Mouse (Mus musculus): ENCODE results near the gene Dnhd1. TPM values are rescaled to one million over a fixed set of nuclear protein-coding genes. Genes with fewer than 3 reads are reported as not detected.
A peak's percentile ranks its signal among the peaks of the same experiment; 100 is the strongest.

The Dnhd1 gene
- polyA plus RNA-seq, 1 experiment from 2014 or later = 0.38 TPM

DNA sequence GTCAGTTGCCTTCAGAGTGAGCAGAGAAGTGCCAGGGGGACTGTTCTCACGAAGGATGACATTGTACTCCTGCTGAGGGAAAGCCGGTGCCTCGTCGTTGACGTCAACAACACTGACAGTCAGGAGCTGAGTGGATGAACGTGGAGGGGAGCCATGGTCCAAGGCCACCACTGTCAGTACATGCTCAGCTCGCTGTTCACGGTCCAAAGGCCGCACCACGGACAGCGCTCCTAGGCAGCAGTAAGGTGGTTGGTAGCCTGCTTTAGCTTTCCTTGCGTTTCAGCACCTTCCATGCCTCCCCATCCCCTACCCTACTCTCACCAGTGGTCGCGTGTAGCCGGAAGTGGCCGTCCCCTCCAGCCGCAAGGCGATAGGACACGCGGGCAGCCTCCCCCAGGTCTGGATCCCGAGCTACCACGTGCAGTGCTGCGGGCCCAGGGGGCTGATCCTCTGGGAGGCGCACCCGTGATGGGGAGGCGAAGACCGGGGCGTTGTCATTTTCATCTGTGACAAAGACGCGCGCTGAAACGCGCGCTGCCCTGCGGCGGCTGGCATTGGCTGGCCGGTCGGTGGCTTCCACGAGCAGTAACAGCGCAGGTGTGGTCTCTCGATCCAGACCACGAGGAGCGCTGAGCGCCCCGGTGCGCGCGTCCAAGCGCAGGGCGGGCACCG, 111.3 kb downstream of the Dnhd1 start:
- Histone ChIP-seq H3K4me2 (ENCODE audit: low read depth, low read length) (peak overlapping the region; percentile 78), H3K4me1 (ENCODE audit: control insufficient read depth, insufficient read depth, low read length) (peaks cover 5% of the 10 kb centered on the region), H3K27me3 (ENCODE audit: control insufficient read depth, insufficient read depth, low read length) (peaks cover 22% of the 10 kb centered on the region), H3K4me3 (ENCODE audit: low read length) (peak overlapping the region; percentile 47), H3K27ac (ENCODE audit: low read length) (no peak overlapping the region), H3K9me3 (replicated peaks; ENCODE audit: control insufficient read depth, low read length) (no peaks in the 10 kb centered on the region), H3K36me3 (ENCODE audit: control insufficient read depth, insufficient read depth) (0 out of 2 replicates have a peak, but pooled peaks cover 5% of the 10 kb centered on the region), H3K9ac (ENCODE audit: low read length) (no peak overlapping the region)
- ATAC-seq (replicated peaks; ENCODE audit: extremely low read depth, insufficient read depth, low FRiP score) = no peak
- 31% methylated on average over 51 of the region's 51 CpGs for WGBS

GRCm38 (mm10) chr7:105762517-105763270, 112.1 kb downstream of the Dnhd1 start:
- Histone ChIP-seq H3K9me3 (replicated peaks; ENCODE audit: control insufficient read depth, low read length) (no peaks in the 10 kb centered on the region), H3K9ac (ENCODE audit: low read length) (no peak overlapping the region), H3K4me3 (ENCODE audit: low read length) (peak overlapping the region; percentile 47), H3K27ac (ENCODE audit: low read length) (no peak overlapping the region), H3K36me3 (ENCODE audit: control insufficient read depth, insufficient read depth) (0 out of 2 replicates have a peak, but pooled peaks cover 5% of the 10 kb centered on the region), H3K27me3 (ENCODE audit: control insufficient read depth, insufficient read depth, low read length) (peaks cover 22% of the 10 kb centered on the region), H3K4me2 (ENCODE audit: low read depth, low read length) (peak overlapping the region; percentile 78), H3K4me1 (ENCODE audit: control insufficient read depth, insufficient read depth, low read length) (peaks cover 7% of the 10 kb centered on the region)
- no peak for ATAC-seq (replicated peaks; ENCODE audit: extremely low read depth, insufficient read depth, low FRiP score)
- WGBS = 33% methylated on average over 55 of the region's 55 CpGs

GRCm38 (mm10) chr7:105764331-105764730, 113.7 kb downstream of the Dnhd1 start:
- Histone ChIP-seq H3K4me3 (ENCODE audit: low read length) (no peak overlapping the region), H3K4me2 (ENCODE audit: low read depth, low read length) (no peak overlapping the region), H3K4me1 (ENCODE audit: control insufficient read depth, insufficient read depth, low read length) (peaks cover 7% of the 10 kb centered on the region), H3K36me3 (ENCODE audit: control insufficient read depth, insufficient read depth) (0 out of 2 replicates have a peak, but pooled peaks cover 5% of the 10 kb centered on the region), H3K27me3 (ENCODE audit: control insufficient read depth, insufficient read depth, low read length) (peaks cover 22% of the 10 kb centered on the region), H3K9ac (ENCODE audit: low read length) (no peak overlapping the region), H3K9me3 (replicated peaks; ENCODE audit: control insufficient read depth, low read length) (no peaks in the 10 kb centered on the region), H3K27ac (ENCODE audit: low read length) (no peak overlapping the region)
- ATAC-seq (replicated peaks; ENCODE audit: extremely low read depth, insufficient read depth, low FRiP score) = no peak
- 89% methylated on average over 11 of the region's 11 CpGs for WGBS

DNA sequence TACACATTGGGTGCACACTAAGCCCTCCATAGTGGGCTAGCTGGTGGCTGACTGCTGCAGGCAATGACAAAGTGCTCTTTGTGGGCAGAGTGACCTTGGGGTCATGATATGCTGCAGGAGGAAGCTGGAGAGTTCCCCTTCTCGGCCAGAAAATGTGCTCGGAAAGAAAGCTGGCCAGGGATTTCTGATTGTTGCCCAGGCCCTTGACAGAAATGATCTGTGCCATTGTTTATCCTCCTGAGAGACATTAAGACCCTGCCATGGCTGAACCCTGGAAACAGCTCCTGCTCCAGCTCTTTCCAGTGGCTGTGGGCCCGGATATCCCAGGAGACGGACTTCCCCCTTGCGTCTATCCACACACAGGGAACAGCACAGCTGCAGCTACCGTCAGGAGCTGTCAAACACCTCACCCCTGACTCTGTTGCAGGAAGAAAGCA, 117.1 kb downstream of the Dnhd1 start:
- no peak overlapping the region for H3K4me2 ChIP-seq (ENCODE audit: low read depth, low read length)
- ATAC-seq (replicated peaks; ENCODE audit: extremely low read depth, insufficient read depth, low FRiP score) = no peak; the same call in 1 of the 2 replicates

GRCm38 (mm10) chr7:105769959-105770358, 119.3 kb downstream of the Dnhd1 start:
- no peaks in the 10 kb centered on the region for H3K9me3 ChIP-seq (replicated peaks; ENCODE audit: control insufficient read depth, low read length)
- H3K36me3 ChIP-seq (ENCODE audit: control insufficient read depth, insufficient read depth) = peaks cover 11% of the 10 kb centered on the region; the same call in 1 of the 2 replicates
- 83% methylated on average over 3 of the region's 3 CpGs for WGBS
- H3K4me1 ChIP-seq (ENCODE audit: control insufficient read depth, insufficient read depth, low read length) = 0 out of 2 replicates have a peak, but pooled peaks cover 7% of the 10 kb centered on the region
- no peak overlapping the region for H3K9ac ChIP-seq (ENCODE audit: low read length)
- no peak for ATAC-seq (replicated peaks; ENCODE audit: extremely low read depth, insufficient read depth, low FRiP score)
- H3K4me2 ChIP-seq (ENCODE audit: low read depth, low read length) = no peak overlapping the region
- H3K27ac ChIP-seq (ENCODE audit: low read length) = no peak overlapping the region
- H3K27me3 ChIP-seq (ENCODE audit: control insufficient read depth, insufficient read depth, low read length) = no peaks in the 10 kb centered on the region
- no peak overlapping the region for H3K4me3 ChIP-seq (ENCODE audit: low read length)

More for the DNA sequence above, 117.1 kb downstream of the Dnhd1 start:
- WGBS = 22% methylated on average over 6 of the region's 6 CpGs
- no peak overlapping the region for H3K9ac ChIP-seq (ENCODE audit: low read length)
- H3K4me1 ChIP-seq (ENCODE audit: control insufficient read depth, insufficient read depth, low read length) = 0 out of 2 replicates have a peak, but pooled peaks cover 7% of the 10 kb centered on the region
- H3K9me3 ChIP-seq (replicated peaks; ENCODE audit: control insufficient read depth, low read length) = no peaks in the 10 kb centered on the region
- peak overlapping the region; percentile 20 for H3K27ac ChIP-seq (ENCODE audit: low read length)
- H3K36me3 ChIP-seq (ENCODE audit: control insufficient read depth, insufficient read depth) = peaks cover 12% of the 10 kb centered on the region; the same call in 1 of the 2 replicates
- H3K4me3 ChIP-seq (ENCODE audit: low read length) = no peak overlapping the region
- H3K27me3 ChIP-seq (ENCODE audit: control insufficient read depth, insufficient read depth, low read length) = peaks cover 10% of the 10 kb centered on the region

Other genes starting within 250 kb of the Dnhd1 start
- 0.05 TPM in 1 of 2 replicates, not detected in the other for gene Cnga4, start 246.3 kb upstream of the Dnhd1 start, polyA plus RNA-seq (2015; fragmentation: Nextera tagmentation; extraction: Ambion mirVana)
- gene Cckbr, start 225.1 kb upstream of the Dnhd1 start, polyA plus RNA-seq (2015; fragmentation: Nextera tagmentation; extraction: Ambion mirVana) = not detected in 2 replicates
- 97.4 and 97.5 TPM in 2 replicates for gene Cavin3, start 168.5 kb upstream of the Dnhd1 start, polyA plus RNA-seq (2015; fragmentation: Nextera tagmentation; extraction: Ambion mirVana)
- gene Smpd1, start 96.5 kb upstream of the Dnhd1 start, polyA plus RNA-seq (2015; fragmentation: Nextera tagmentation; extraction: Ambion mirVana) = 61.7 and 65.0 TPM in 2 replicates
- gene Apbb1, start 69.2 kb upstream of the Dnhd1 start, polyA plus RNA-seq (2015; fragmentation: Nextera tagmentation; extraction: Ambion mirVana) = 44.5 and 49.5 TPM in 2 replicates
- gene Hpx, start 50.7 kb upstream of the Dnhd1 start, polyA plus RNA-seq (2015; fragmentation: Nextera tagmentation; extraction: Ambion mirVana) = 0.25 and 0.91 TPM in 2 replicates
- gene Trim3, start 17.3 kb upstream of the Dnhd1 start, polyA plus RNA-seq (2015; fragmentation: Nextera tagmentation; extraction: Ambion mirVana) = 32.9 and 35.7 TPM in 2 replicates
- 147 and 158 TPM in 2 replicates for gene Timm10b, start 10.8 kb upstream of the Dnhd1 start, polyA plus RNA-seq (2015; fragmentation: Nextera tagmentation; extraction: Ambion mirVana)
- gene Arfip2, start 10.4 kb upstream of the Dnhd1 start, polyA plus RNA-seq (2015; fragmentation: Nextera tagmentation; extraction: Ambion mirVana) = 46.5 and 46.6 TPM in 2 replicates
- gene Gm45799, start 10.3 kb upstream of the Dnhd1 start, polyA plus RNA-seq (2015; fragmentation: Nextera tagmentation; extraction: Ambion mirVana) = 30.8 and 36.5 TPM in 2 replicates
- 403 and 415 TPM in 2 replicates for gene Ilk, start 85.8 kb downstream of the Dnhd1 start, polyA plus RNA-seq (2015; fragmentation: Nextera tagmentation; extraction: Ambion mirVana)
- gene Rrp8, start 86.6 kb downstream of the Dnhd1 start, polyA plus RNA-seq (2015; fragmentation: Nextera tagmentation; extraction: Ambion mirVana) = 21.7 and 22.2 TPM in 2 replicates
- gene Taf10, start 93.5 kb downstream of the Dnhd1 start, polyA plus RNA-seq (2015; fragmentation: Nextera tagmentation; extraction: Ambion mirVana) = 89.0 and 94.2 TPM in 2 replicates
- gene Tpp1, start 101.4 kb downstream of the Dnhd1 start, polyA plus RNA-seq (2015; fragmentation: Nextera tagmentation; extraction: Ambion mirVana) = 74.6 and 77.5 TPM in 2 replicates
- gene Dchs1, start 136.8 kb downstream of the Dnhd1 start, polyA plus RNA-seq (2015; fragmentation: Nextera tagmentation; extraction: Ambion mirVana) = 3.1 and 4.3 TPM in 2 replicates
- 210 and 235 TPM in 2 replicates for gene Mrpl17, start 160.3 kb downstream of the Dnhd1 start, polyA plus RNA-seq (2015; fragmentation: Nextera tagmentation; extraction: Ambion mirVana)